Mouse (Mus musculus) cerebellum, adult 8-10 months (tissue): Measurements from ENCODE around the gene Prpf6.
A peak's percentile ranks its signal among the peaks of the same experiment; 100 is the strongest.

ENCODE experiments used
- DNase-seq: peaks from one replicate; pipeline ENCODE4 v3.0.0; 2022

Gene Prpf6

GRCm38 (mm10) chr2:181691083-181691482 lies 99.4 kb downstream of the Prpf6 start:
- no peak for DNase-seq

GRCm38 (mm10) chr2:181691571-181691970 lies 99.9 kb downstream of the Prpf6 start:
- no peak for DNase-seq

GRCm38 (mm10) chr2:181692304-181692703 lies 100.6 kb downstream of the Prpf6 start:
- DNase-seq: peak; percentile 1

- DNase-seq: peak; percentile 61
These were observed 101.9 kb downstream of the Prpf6 start, which contains the start of gene Rgs19 for GRCm38 (mm10) chr2:181693339-181694280. Gene Rgs19 (minus strand): TSS chr2:181693977.

- DNase-seq: no peak
These were observed 102.9 kb downstream of the Prpf6 start for GRCm38 (mm10) chr2:181694581-181694980.

- DNase-seq: no peak
These were observed 104.1 kb downstream of the Prpf6 start for GRCm38 (mm10) chr2:181695776-181696175.

GRCm38 (mm10) chr2:181696801-181697420 lies 105.2 kb downstream of the Prpf6 start:
- DNase-seq: no peak

GRCm38 (mm10) chr2:181698241-181698640 lies 106.6 kb downstream of the Prpf6 start, which contains the start of gene Lkaaear1:
Gene Lkaaear1 (minus strand): TSS chr2:181698442.
- no peak for DNase-seq
